Mouse (Mus musculus): Measurements from ENCODE around the gene Tspear. TPM values are rescaled to one million over a fixed set of nuclear protein-coding genes. Genes with fewer than 3 reads are reported as not detected.

The Tspear gene
- polyA plus RNA-seq, 1 experiment from 2014 or later: 1.4 TPM

DNA sequence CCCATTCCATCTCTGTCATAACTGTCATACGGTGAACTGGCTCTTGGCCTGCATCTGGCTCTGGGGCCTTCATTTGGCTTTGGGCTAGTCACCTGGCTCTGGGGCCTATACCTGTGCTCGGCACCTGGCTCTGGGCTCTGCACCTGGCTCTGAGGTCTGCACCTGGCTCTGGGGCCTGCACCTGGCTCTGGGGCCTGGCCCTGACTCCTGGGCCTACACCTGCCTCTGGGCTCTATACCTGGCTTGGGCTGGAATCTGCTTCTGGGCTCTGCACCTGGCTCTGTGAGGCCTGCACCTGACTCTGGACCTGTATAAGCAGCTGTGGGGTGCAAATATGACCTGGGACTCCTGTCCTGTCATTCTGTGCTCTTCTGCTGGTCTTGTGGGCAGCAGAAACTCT is 161.2 kb downstream of the Tspear start:
- no peaks in the 10 kb centered on the region for H3K27me3 ChIP-seq
- H3K9me3 ChIP-seq: peaks cover 6% of the 10 kb centered on the region; the same call in 1 of the 2 replicates
- no peaks in the 10 kb centered on the region for H3K36me3 ChIP-seq
- H3K4me3 ChIP-seq: no peak overlapping the region
- WGBS: 84% methylated on average over 2 of the region's 2 CpGs
- H3K9ac ChIP-seq (replicated peaks): no peak overlapping the region
- ATAC-seq (ENCODE audit: low FRiP score, low read depth): no peak
- no peak overlapping the region for H3K4me2 ChIP-seq (replicated peaks)
- no peaks in the 10 kb centered on the region for H3K4me1 ChIP-seq
- no peak overlapping the region for H3K27ac ChIP-seq (replicated peaks)

DNA sequence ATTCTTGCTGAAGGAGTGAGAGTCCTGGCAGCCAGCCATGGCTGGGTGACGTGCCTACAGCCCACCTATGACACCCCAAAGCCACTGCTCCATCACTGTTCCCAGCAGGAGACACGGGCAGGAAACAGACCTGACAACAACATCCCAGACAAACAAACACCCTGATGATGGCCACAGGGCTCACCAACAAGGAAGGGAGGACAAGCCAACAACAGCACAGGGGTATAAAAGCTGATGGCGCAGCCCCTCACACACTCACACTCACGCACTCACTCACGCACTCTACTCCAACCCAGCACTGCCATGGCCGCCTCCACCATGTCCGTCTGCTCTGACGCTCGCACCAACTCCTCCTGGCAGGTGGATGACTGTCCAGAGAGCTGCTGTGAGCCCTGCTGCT is 166.2 kb downstream of the Tspear start, which contains the start of gene Gm10318:
Gene Gm10318, plus strand, starts transcription at position 301 of the 400 bp plus-strand sequence.
- Histone ChIP-seq H3K9ac (replicated peaks) (no peak within 1 kb of the TSS), H3K27me3 (no peaks in the 10 kb centered on the region), H3K27ac (replicated peaks) (peak within 1 kb of the TSS; percentile 42; the same call in 1 of the 2 replicates), H3K9me3 (no peaks in the 10 kb centered on the region), H3K36me3 (no peaks in the 10 kb centered on the region), H3K4me1 (no peaks in the 10 kb centered on the region), H3K4me2 (replicated peaks) (no peak within 1 kb of the TSS), H3K4me3 (no peak within 1 kb of the TSS)
- 76% methylated on average over 9 of the region's 9 CpGs for WGBS
- no peak for ATAC-seq (ENCODE audit: low FRiP score, low read depth)

DNA sequence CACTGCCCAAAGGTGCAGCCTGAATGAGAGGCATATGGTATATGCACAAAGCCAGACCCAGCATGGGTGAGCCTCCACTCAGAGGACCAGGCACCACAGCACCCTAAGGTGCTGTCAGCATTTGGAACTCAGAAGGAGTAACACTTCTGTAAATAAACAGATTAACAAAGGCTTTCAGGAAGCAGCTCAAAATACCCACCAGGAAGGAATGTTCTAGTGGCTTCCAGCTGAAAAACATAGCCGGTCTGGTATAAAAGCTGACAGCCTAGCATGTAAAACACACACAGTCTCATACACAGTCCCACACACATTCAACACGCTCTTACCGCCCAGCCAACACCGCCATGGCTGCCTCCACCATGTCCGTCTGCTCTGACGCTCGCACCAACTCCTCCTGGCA is 175.3 kb downstream of the Tspear start, which contains the start of gene Gm3285:
Gene Gm3285, plus strand, starts transcription at position 301 of the 400 bp plus-strand sequence.
- H3K36me3 ChIP-seq: no peaks in the 10 kb centered on the region
- no peak within 1 kb of the TSS for H3K4me3 ChIP-seq
- no peaks in the 10 kb centered on the region for H3K27me3 ChIP-seq
- no peak for ATAC-seq (ENCODE audit: low FRiP score, low read depth)
- no peaks in the 10 kb centered on the region for H3K9me3 ChIP-seq
- no peak within 1 kb of the TSS for H3K4me2 ChIP-seq (replicated peaks)
- peaks cover 6% of the 10 kb centered on the region; the same call in 1 of the 2 replicates for H3K4me1 ChIP-seq
- WGBS: 56% methylated on average over 7 of the region's 7 CpGs
- no peak within 1 kb of the TSS for H3K9ac ChIP-seq (replicated peaks)
- H3K27ac ChIP-seq (replicated peaks): no peak within 1 kb of the TSS

DNA sequence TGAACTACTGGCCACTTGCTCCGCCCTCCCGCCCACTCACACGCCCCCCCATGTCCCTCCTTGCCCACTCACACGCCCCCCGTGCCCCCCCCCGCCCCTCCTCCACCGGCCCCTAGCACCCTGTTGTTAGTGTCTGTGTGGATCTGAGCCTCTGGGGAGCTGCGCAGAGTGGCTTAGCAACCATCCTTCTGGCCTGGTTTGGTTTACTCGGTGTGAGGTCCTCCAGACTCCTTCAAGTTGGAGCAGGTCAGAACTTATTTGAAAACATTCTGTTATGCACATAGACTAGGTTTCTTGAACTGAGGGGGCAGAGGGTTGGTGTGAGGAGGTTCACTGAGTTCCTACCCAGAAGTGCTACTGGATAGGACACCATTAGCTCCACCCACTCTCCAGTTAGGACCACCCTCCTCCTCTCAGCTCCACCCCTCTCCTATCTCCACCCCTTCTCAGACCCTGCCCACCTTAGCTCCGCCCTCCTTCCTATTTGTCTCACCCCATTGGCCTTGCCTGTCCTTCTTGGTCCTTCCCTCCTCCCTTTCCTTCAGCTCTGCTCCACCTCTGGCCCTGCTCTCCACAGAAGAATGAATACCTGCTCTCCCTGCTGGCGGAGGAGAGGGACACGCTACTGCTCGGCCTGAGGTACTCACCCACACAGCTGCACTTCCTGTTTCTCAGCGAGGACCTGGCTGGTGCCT is 177.8 kb downstream of the Tspear start:
- 34% methylated on average over 14 of the region's 14 CpGs for WGBS
- H3K9me3 ChIP-seq: no peaks in the 10 kb centered on the region
- peak overlapping the region; percentile 15; the same call in 1 of the 2 replicates for H3K9ac ChIP-seq (replicated peaks)
- H3K36me3 ChIP-seq: no peaks in the 10 kb centered on the region
- no peak overlapping the region for H3K27ac ChIP-seq (replicated peaks)
- peaks cover 6% of the 10 kb centered on the region; the same call in 1 of the 2 replicates for H3K4me1 ChIP-seq
- peak overlapping the region; percentile 19 for H3K4me3 ChIP-seq
- H3K27me3 ChIP-seq: no peaks in the 10 kb centered on the region
- ATAC-seq (ENCODE audit: low FRiP score, low read depth): peak; percentile 66; the same call in 1 of the 2 replicates
- peak overlapping the region; percentile 33 for H3K4me2 ChIP-seq (replicated peaks)

DNA sequence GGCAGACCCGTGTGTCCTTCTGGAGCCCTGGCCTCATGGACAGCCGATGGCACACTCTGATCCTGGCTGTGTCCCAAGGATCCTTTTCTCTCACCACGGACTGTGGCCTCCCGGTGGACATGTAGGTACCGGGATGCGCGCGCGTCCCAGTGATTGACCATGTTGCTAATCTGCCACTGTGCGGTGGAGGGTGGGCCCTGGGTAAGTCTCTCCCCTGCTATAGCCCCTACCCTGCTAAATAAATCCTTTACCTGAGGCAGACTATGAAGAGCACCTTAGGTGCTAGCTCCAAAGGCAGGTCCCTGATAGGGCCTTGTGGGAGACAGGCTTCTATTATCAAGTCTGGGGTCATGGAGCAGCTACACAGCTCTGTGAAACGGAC is 178.4 kb downstream of the Tspear start:
- 40% methylated on average over 11 of the region's 11 CpGs for WGBS

DNA sequence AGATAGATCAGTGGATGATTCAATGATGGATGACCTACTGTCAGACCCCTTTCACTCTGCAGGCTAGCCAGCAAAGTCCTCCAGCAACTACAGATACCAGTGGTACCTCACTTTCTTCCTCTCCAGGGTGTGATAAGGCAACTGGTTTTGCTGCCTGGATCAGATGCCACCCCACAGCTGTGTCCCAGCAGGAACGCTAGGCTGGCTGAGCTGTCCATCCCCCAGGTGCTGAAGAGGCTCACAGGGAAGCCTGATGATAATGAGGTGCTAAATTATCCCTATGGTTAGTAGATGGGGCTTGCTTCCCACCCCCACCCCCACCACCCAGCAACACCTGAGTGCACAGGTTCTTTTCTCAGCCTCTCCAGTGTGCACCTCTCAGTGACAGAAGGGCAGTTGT is 181.2 kb downstream of the Tspear start:
- Histone ChIP-seq H3K9ac (replicated peaks) (no peak overlapping the region), H3K4me1 (peaks cover 6% of the 10 kb centered on the region; the same call in 1 of the 2 replicates), H3K4me2 (replicated peaks) (no peak overlapping the region), H3K4me3 (no peak overlapping the region), H3K27ac (replicated peaks) (no peak overlapping the region), H3K9me3 (no peaks in the 10 kb centered on the region), H3K36me3 (no peaks in the 10 kb centered on the region), H3K27me3 (no peaks in the 10 kb centered on the region)
- WGBS: 25% methylated on average over 1 of the region's 1 CpGs
- no peak for ATAC-seq (ENCODE audit: low FRiP score, low read depth)

More for the DNA sequence above, 178.4 kb downstream of the Tspear start:
- Histone ChIP-seq H3K4me1 (peaks cover 6% of the 10 kb centered on the region; the same call in 1 of the 2 replicates), H3K27ac (replicated peaks) (no peak overlapping the region), H3K4me3 (peak overlapping the region; percentile 19), H3K9me3 (no peaks in the 10 kb centered on the region), H3K27me3 (no peaks in the 10 kb centered on the region), H3K9ac (replicated peaks) (peak overlapping the region; percentile 15; the same call in 1 of the 2 replicates), H3K36me3 (no peaks in the 10 kb centered on the region), H3K4me2 (replicated peaks) (peak overlapping the region; percentile 33)
- ATAC-seq (ENCODE audit: low FRiP score, low read depth): no peak

DNA sequence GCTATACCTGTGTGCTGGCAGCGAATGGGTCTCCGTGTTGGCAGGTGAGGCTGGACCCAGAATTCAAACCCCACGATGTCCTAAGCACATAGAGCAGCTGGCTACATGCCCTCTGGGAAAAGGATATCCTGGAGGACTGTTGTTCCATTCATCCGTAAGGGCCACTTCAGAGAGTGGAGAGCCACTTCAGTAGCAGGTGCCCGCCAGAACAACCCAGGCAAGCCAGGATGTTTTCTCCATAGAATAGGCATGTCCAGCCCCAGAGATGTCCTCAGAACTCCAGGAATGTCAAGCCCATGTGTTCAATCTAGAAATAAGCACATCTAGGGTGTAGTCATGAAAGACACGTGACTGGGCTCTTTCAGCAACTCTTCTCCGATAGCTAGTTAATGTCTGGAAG is 183.3 kb downstream of the Tspear start:
- Histone ChIP-seq H3K9ac (replicated peaks) (no peak overlapping the region), H3K4me2 (replicated peaks) (no peak overlapping the region), H3K4me1 (peaks cover 3% of the 10 kb centered on the region; the same call in 1 of the 2 replicates), H3K27me3 (no peaks in the 10 kb centered on the region), H3K9me3 (no peaks in the 10 kb centered on the region), H3K36me3 (no peaks in the 10 kb centered on the region), H3K4me3 (no peak overlapping the region), H3K27ac (replicated peaks) (no peak overlapping the region)
- ATAC-seq (ENCODE audit: low FRiP score, low read depth): no peak
- WGBS: 81% methylated on average over 7 of the region's 7 CpGs

DNA sequence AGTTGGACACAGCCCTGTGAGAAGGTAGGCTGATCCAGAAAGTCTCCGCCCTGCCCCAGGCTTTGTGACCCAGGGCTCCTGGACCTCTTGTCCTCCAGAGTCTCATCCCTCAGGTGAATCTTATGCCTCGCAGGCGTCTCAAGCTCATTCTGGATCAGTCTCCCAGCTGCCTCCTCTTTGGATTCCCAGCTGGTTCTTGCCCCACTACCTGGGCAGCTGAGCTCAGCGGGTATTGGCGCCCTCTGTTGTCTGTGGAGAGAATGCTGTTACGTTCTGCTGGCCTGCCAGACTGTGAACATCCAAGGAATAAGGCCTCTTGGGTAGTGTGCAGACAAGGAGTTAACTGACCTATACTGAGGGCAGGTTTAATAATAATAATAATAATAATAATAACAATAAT is 192.6 kb downstream of the Tspear start:
- no peak overlapping the region for H3K4me3 ChIP-seq
- no peak for ATAC-seq (ENCODE audit: low FRiP score, low read depth)
- 61% methylated on average over 6 of the region's 6 CpGs for WGBS
- no peak overlapping the region for H3K9ac ChIP-seq (replicated peaks)
- H3K36me3 ChIP-seq: no peaks in the 10 kb centered on the region
- no peak overlapping the region for H3K27ac ChIP-seq (replicated peaks)
- no peak overlapping the region for H3K4me2 ChIP-seq (replicated peaks)
- H3K4me1 ChIP-seq: no peaks in the 10 kb centered on the region
- no peaks in the 10 kb centered on the region for H3K9me3 ChIP-seq
- H3K27me3 ChIP-seq: no peaks in the 10 kb centered on the region; the same call in 1 of the 2 replicates

DNA sequence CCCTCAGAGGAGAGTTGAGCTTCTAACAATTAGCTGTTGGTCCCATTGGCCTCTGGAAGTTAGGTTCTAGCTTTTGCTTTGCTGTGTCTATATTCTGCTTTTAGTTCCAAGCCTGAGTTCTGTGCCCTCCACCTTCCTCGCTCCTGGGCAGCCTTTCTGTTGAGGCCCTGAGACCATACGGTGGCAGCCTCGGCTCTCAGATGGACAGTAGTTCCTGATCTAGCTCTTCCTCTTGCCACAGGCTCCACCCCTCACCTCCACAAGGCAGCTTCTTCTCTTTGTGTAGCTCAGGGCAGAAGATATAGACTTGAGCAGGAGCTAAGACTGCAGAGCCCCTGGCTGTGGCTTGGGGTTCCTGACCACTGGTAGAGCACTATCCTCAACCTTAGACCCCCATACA is 193.9 kb downstream of the Tspear start:
- ATAC-seq (ENCODE audit: low FRiP score, low read depth): no peak
- H3K27ac ChIP-seq (replicated peaks): no peak overlapping the region
- 86% methylated on average over 3 of the region's 3 CpGs for WGBS
- H3K27me3 ChIP-seq: no peaks in the 10 kb centered on the region; the same call in 1 of the 2 replicates
- no peak overlapping the region for H3K4me3 ChIP-seq
- no peak overlapping the region for H3K4me2 ChIP-seq (replicated peaks)
- H3K9me3 ChIP-seq: no peaks in the 10 kb centered on the region
- no peak overlapping the region for H3K9ac ChIP-seq (replicated peaks)
- no peaks in the 10 kb centered on the region for H3K4me1 ChIP-seq
- no peaks in the 10 kb centered on the region for H3K36me3 ChIP-seq

DNA sequence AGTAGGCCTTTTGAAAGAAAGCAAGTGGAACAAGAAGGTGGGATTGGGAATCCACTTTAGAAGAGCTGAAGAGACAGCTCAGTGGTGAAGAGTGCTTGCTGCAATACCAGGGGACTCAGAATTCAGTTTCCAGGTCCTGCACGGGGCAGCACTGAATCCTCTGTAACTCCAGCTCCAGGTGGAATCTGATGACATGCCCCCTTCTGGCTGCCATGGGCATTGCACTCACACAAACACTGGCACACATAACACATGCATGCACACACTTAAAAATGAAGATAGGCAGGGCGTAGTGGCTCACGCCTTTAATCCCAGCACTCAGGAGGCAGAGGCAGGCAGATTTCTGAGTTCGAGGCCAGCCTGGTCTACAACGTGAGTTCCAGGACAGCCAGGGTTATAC is 196.2 kb downstream of the Tspear start:
- H3K4me3 ChIP-seq: no peak overlapping the region
- H3K36me3 ChIP-seq: no peaks in the 10 kb centered on the region
- H3K27me3 ChIP-seq: no peaks in the 10 kb centered on the region; the same call in 1 of the 2 replicates
- no peak overlapping the region for H3K27ac ChIP-seq (replicated peaks)
- 85% methylated on average over 5 of the region's 5 CpGs for WGBS
- H3K9ac ChIP-seq (replicated peaks): no peak overlapping the region
- H3K9me3 ChIP-seq: no peaks in the 10 kb centered on the region
- ATAC-seq (ENCODE audit: low FRiP score, low read depth): no peak
- H3K4me1 ChIP-seq: no peaks in the 10 kb centered on the region
- no peak overlapping the region for H3K4me2 ChIP-seq (replicated peaks)

DNA sequence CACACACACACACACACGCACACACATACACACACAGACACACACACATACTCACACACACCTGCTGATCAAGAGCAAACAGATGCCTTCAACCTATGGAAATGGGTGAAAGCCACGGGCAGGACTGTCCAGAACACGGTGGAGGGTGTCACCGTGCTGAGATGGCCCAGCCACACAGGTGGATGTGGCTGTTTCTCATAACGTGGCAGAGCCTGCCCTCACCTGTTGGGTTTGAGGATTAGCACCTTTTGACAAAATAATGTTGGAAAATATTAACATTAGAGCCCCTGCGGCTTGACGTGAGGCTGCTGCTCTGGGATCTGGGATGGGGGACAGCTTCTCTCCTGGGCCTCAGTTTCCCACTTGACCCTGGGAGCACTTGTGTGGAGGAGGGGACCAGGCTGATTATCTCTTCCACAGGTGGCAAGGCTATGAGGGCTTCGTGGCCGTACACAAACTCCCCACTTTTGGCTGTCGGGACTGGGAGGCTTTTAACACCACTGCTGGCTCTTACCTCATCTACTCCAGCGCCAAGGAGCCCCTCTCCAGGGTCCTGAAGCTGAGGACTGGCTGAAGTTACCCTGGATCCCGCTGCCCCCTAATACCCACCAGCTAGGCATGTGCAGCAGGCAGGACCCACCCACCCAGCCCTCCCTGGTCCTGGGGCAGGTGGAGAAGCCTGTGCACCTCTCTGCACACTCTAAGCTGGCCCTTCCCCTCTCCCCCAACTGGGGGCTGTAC is 199.8 kb downstream of the Tspear start:
- Histone ChIP-seq H3K27me3 (no peaks in the 10 kb centered on the region), H3K9me3 (peaks cover 7% of the 10 kb centered on the region; the same call in 1 of the 2 replicates), H3K27ac (replicated peaks) (no peak overlapping the region), H3K4me2 (replicated peaks) (no peak overlapping the region), H3K36me3 (no peaks in the 10 kb centered on the region), H3K9ac (replicated peaks) (no peak overlapping the region), H3K4me3 (no peak overlapping the region), H3K4me1 (no peaks in the 10 kb centered on the region)
- no peak for ATAC-seq (ENCODE audit: low FRiP score, low read depth)
- WGBS: 55% methylated on average over 12 of the region's 12 CpGs

DNA sequence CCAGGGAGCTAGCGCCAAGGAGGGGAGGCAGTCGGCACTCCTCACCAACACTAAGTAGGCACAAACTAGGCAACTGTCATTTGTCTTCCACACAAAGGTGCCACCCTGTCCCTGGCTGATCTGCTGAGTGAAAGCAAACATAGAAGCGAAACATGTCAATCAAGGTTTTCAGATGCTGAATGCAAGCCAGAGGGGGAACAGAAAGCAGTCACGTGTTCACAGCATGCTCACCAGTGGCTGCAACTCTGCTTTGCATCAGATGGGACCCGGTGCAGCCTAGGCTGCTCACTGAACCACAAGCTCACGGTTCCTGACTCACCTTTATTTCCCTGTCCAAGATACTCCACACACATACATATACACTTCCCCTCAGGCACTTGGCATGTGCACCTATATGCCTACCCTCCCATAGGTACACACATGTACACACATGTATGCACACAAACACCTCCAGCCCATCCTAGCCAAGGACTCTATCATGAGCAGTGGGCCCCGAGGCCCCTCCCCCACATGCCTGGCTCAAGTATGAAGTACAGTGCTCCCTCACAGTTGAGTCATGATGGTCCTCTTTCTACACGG is 204.7 kb downstream of the Tspear start:
- Histone ChIP-seq H3K4me3 (no peak overlapping the region), H3K4me1 (0 out of 2 replicates have a peak, but pooled peaks cover under 1% of the 10 kb centered on the region), H3K27me3 (no peaks in the 10 kb centered on the region), H3K9me3 (peaks cover 7% of the 10 kb centered on the region; the same call in 1 of the 2 replicates), H3K27ac (replicated peaks) (no peak overlapping the region), H3K4me2 (replicated peaks) (no peak overlapping the region), H3K9ac (replicated peaks) (no peak overlapping the region), H3K36me3 (no peaks in the 10 kb centered on the region)
- WGBS: 87% methylated on average over 8 of the region's 8 CpGs
- ATAC-seq (ENCODE audit: low FRiP score, low read depth): no peak

Data from midbrain, embryonic 12.5 days (tissue).